Mouse (Mus musculus) heart, embryonic 11.5 days (tissue): ENCODE results near the gene Arl6ip5. TPM values are rescaled to one million over a fixed set of nuclear protein-coding genes. Genes with fewer than 3 reads are reported as not detected.
A peak's percentile ranks its signal among the peaks of the same experiment; 100 is the strongest.

Experiments
- ATAC-seq: fragments of 200-750 bp; cut with Nextera tagmentation; replicated peaks from 2 replicates; pipeline ENCODE4 v1.8.0; 2017; ENCODE audit warnings: moderate library complexity; ENCODE audit not compliant: insufficient number of reproducible peaks, low FRiP score, low TSS enrichment
- H3K27ac ChIP-seq: fragments of 300-500 bp; sonication (generic); 2 replicates; pipeline ENCODE4 v1.5.1; 2014; ENCODE audit warnings: mild to moderate bottlenecking, low read depth, low read length
- H3K27me3 ChIP-seq: fragments of 300-500 bp; sonication (generic); 2 replicates; pipeline ENCODE4 v1.6.1; 2014; ENCODE audit warnings: mild to moderate bottlenecking, low read length, mixed read lengths; ENCODE audit not compliant: control insufficient read depth, insufficient read depth
- H3K36me3 ChIP-seq: fragments of 300-500 bp; sonication (generic); 2 replicates; pipeline ENCODE4 v1.6.1; 2014; ENCODE audit warnings: mild to moderate bottlenecking, low read length, moderate library complexity, mixed read lengths; ENCODE audit not compliant: control insufficient read depth, insufficient read depth
- H3K4me1 ChIP-seq: fragments of 300-500 bp; sonication (generic); 2 replicates; pipeline ENCODE4 v1.6.1; 2014; ENCODE audit warnings: low read length; ENCODE audit not compliant: control insufficient read depth, insufficient read depth
- H3K4me2 ChIP-seq: fragments of 300-500 bp; sonication (generic); 2 replicates; pipeline ENCODE4 v1.6.1; 2014; ENCODE audit warnings: mild to moderate bottlenecking, moderate library complexity
- H3K4me3 ChIP-seq: fragments of 300-500 bp; sonication (generic); 2 replicates; pipeline ENCODE4 v1.5.1; 2014; ENCODE audit warnings: low read depth, low read length
- H3K9ac ChIP-seq: fragments of 300-500 bp; sonication (generic); 2 replicates; pipeline ENCODE4 v1.6.1; 2014; ENCODE audit warnings: mild to moderate bottlenecking, low read depth, low read length, moderate library complexity
- H3K9me3 ChIP-seq: fragments of 300-500 bp; sonication (generic); replicated peaks from 2 replicates; pipeline ENCODE4 v1.6.1; 2016; ENCODE audit warnings: low read length; ENCODE audit not compliant: control insufficient read depth
- WGBS: fragments of 180-500 bp; shearing (Covaris S2); extraction: QIAGEN DNeasy Blood & Tissue Kit; methylation state at CpG from one replicate; pipeline ENCODE4 v1.1.7; 2014; ENCODE audit not compliant: insufficient replicate concordance; 5-methylcytosine and 5-hydroxymethylcytosine counted together
- polyA plus RNA-seq: library from polyadenylated mRNA; unstranded; fragments of >200 nt; fragmentation: Nextera tagmentation; extraction: Ambion mirVana; gene quantifications from 2 replicates; pipeline ENCODE4 v1.2.1, GENCODE M21; 2014

Arl6ip5 gene
- polyA plus RNA-seq, 1 experiment from 2014 or later, result 48.9 TPM

- Histone ChIP-seq H3K9ac (no peak overlapping the region), H3K4me2 (no peak overlapping the region), H3K27ac (no peak overlapping the region), H3K4me3 (no peak overlapping the region), H3K4me1 (no peaks in the 10 kb centered on the region), H3K9me3 (no peaks in the 10 kb centered on the region), H3K36me3 (0 out of 2 replicates have a peak, but pooled peaks cover 5% of the 10 kb centered on the region), H3K27me3 (no peaks in the 10 kb centered on the region)
- whole genome bisulfite sequencing, result 82% methylated on average over 7 of the region's 7 CpGs
- no peak for ATAC-seq
Measured at GRCm38 (mm10) chr6:97234911-97235668, 24.6 kb downstream of the Arl6ip5 start.

GRCm38 (mm10) chr6:97236088-97236487, 25.6 kb downstream of the Arl6ip5 start:
- H3K27ac ChIP-seq, result no peak overlapping the region

DNA sequence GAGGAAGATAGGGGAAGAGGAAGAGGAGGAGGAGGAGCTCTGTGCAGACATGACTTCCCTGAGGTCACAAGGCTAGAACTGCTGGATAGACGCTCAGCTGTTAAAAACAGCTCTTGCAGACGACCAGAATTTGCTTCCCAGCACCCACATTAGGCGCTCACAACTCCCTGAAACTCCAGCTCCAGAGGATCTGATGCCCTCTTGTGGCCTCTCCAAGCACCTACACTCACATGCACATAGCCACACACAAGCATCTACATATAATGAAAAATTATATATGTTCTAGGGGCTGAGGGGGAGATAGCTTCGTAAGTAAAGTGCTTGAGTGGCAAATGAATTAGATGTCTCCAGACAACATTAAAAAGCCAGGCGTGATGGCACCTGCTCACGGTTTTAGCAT, 28.9 kb downstream of the Arl6ip5 start:
- H3K36me3 ChIP-seq, result 0 out of 2 replicates have a peak, but pooled peaks cover 2% of the 10 kb centered on the region
- H3K27me3 ChIP-seq, result no peaks in the 10 kb centered on the region
- H3K4me1 ChIP-seq, result no peaks in the 10 kb centered on the region
- H3K27ac ChIP-seq, result no peak overlapping the region
- no peaks in the 10 kb centered on the region for H3K9me3 ChIP-seq
- no peak overlapping the region for H3K4me2 ChIP-seq
- H3K9ac ChIP-seq, result no peak overlapping the region
- no peak overlapping the region for H3K4me3 ChIP-seq
- ATAC-seq, result no peak
- 84% methylated on average over 6 of the region's 6 CpGs for WGBS

More at GRCm38 (mm10) chr6:97236088-97236487, 25.6 kb downstream of the Arl6ip5 start:
- H3K27me3 ChIP-seq, result no peaks in the 10 kb centered on the region
- 0 out of 2 replicates have a peak, but pooled peaks cover 5% of the 10 kb centered on the region for H3K36me3 ChIP-seq
- H3K4me3 ChIP-seq, result no peak overlapping the region
- no peak for ATAC-seq
- no peak overlapping the region for H3K9ac ChIP-seq
- no peaks in the 10 kb centered on the region for H3K4me1 ChIP-seq
- H3K9me3 ChIP-seq, result no peaks in the 10 kb centered on the region
- WGBS, result 94% methylated on average over 5 of the region's 5 CpGs
- no peak overlapping the region for H3K4me2 ChIP-seq

- Histone ChIP-seq H3K4me1 (no peaks in the 10 kb centered on the region), H3K36me3 (no peaks in the 10 kb centered on the region), H3K4me2 (no peak overlapping the region), H3K4me3 (no peak overlapping the region), H3K27me3 (no peaks in the 10 kb centered on the region), H3K27ac (no peak overlapping the region), H3K9me3 (no peaks in the 10 kb centered on the region), H3K9ac (no peak overlapping the region)
- 75% methylated on average over 5 of the region's 5 CpGs for WGBS
- ATAC-seq, result no peak
Measured at GRCm38 (mm10) chr6:97240092-97240491, 29.6 kb downstream of the Arl6ip5 start.

GRCm38 (mm10) chr6:97242522-97242921, 32.0 kb downstream of the Arl6ip5 start:
- H3K9me3 ChIP-seq, result no peaks in the 10 kb centered on the region
- H3K4me1 ChIP-seq, result 0 out of 2 replicates have a peak, but pooled peaks cover 2% of the 10 kb centered on the region
- 85% methylated on average over 4 of the region's 4 CpGs for WGBS
- no peak overlapping the region for H3K9ac ChIP-seq
- H3K36me3 ChIP-seq, result no peaks in the 10 kb centered on the region
- H3K27ac ChIP-seq, result no peak overlapping the region
- no peak overlapping the region for H3K4me3 ChIP-seq
- H3K4me2 ChIP-seq, result no peak overlapping the region
- H3K27me3 ChIP-seq, result no peaks in the 10 kb centered on the region
- no peak for ATAC-seq

DNA sequence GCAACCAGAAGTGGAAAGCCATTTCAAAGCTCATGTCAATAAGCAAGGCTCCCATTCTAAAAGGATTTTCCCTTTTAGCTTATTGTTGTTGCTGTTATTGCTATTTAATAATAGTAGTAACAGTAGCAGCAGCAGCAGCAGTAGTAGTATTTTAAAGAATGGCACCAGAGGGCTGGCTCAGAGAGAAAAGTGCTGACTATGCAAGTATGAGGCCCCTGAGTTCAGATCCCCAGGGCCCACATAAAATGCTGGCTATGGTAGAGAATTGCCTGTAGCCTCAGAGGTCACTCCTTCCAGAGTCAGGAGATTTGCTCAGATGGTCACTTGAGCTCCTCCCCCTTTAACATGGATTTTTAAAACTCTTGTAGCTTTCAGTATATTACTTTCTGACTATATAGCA, 34.7 kb downstream of the Arl6ip5 start:
- H3K4me3 ChIP-seq, result no peak overlapping the region
- ATAC-seq, result no peak
- no peaks in the 10 kb centered on the region for H3K9me3 ChIP-seq

DNA sequence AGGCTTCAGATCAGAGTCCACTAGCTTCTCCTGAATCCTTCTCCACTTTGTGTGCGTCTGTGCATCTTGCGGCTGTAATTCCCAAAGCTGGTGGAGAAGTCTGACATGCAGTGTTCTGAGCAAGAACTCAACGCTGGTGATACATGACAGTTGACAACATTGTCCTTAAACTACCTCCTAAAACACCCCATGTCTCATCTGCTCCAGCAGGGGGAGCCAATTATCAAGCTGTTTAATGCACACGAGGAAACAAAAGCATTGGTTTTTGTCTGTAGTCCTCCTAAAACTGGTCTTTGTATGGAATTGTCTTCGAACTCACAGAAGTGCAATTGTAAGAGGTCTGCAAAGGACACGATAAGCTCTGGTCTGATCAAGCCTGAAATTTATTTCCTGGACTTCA, 40.5 kb downstream of the Arl6ip5 start:
- H3K4me2 ChIP-seq, result peak overlapping the region; percentile 53
- ATAC-seq, result no peak
- WGBS, result 35% methylated on average over 6 of the region's 6 CpGs

More for the DNA sequence above, 34.7 kb downstream of the Arl6ip5 start:
- Histone ChIP-seq H3K9ac (no peak overlapping the region), H3K4me2 (no peak overlapping the region; the same call in 1 of the 2 replicates), H3K4me1 (0 out of 2 replicates have a peak, but pooled peaks cover 2% of the 10 kb centered on the region), H3K27me3 (no peaks in the 10 kb centered on the region), H3K27ac (no peak overlapping the region), H3K36me3 (no peaks in the 10 kb centered on the region)

GRCm38 (mm10) chr6:97252086-97252485, 41.6 kb downstream of the Arl6ip5 start:
- Histone ChIP-seq H3K9ac (peak overlapping the region; percentile 28), H3K4me3 (peak overlapping the region; percentile 18), H3K4me1 (no peaks in the 10 kb centered on the region), H3K27me3 (no peaks in the 10 kb centered on the region), H3K9me3 (no peaks in the 10 kb centered on the region), H3K4me2 (peak overlapping the region; percentile 53), H3K27ac (peak overlapping the region; percentile 96), H3K36me3 (no peaks in the 10 kb centered on the region)
- ATAC-seq, result no peak
- 40% methylated on average over 5 of the region's 5 CpGs for WGBS

More for the DNA sequence above, 40.5 kb downstream of the Arl6ip5 start:
- H3K4me1 ChIP-seq, result no peaks in the 10 kb centered on the region
- H3K36me3 ChIP-seq, result no peaks in the 10 kb centered on the region
- no peak overlapping the region for H3K27ac ChIP-seq
- H3K9ac ChIP-seq, result peak overlapping the region; percentile 24; the same call in 1 of the 2 replicates
- no peaks in the 10 kb centered on the region for H3K9me3 ChIP-seq
- H3K4me3 ChIP-seq, result 0 out of 2 replicates have a peak overlapping the region, but pooled peaks have one; percentile 12
- no peaks in the 10 kb centered on the region for H3K27me3 ChIP-seq
